Comparison of ENCODE assay signal across 11 mouse cellular contexts in genomic region chr4:124317042-124317441, GRCm38 (mm10).
DNase-seq lines count a peak whose midpoint lies in the region; ATAC-seq lines count a peak whose summit lies in the region.
"Had no signal": no experiment of that assay in that cellular context is flagged by ENCODE, and none has a peak within 500 bp of the region (broad histone marks: within the 10 kb centered on the region; RNA-seq: fewer than 3 reads in every experiment).

No protein-coding gene starts in this region.

- H3K36me3 ChIP-seq in forebrain, embryonic 11.5 days (ENCODE audit: control insufficient read depth, insufficient read depth, low read length) = no peaks in the 10 kb centered on the region
- no peaks in the 10 kb centered on the region for H3K36me3 ChIP-seq in forebrain, embryonic 13.5 days (ENCODE audit: poor library complexity, severe bottlenecking)
- no peaks in the 10 kb centered on the region for H3K36me3 ChIP-seq in hindbrain, embryonic 12.5 days
- H3K36me3 ChIP-seq: neural tube, embryonic 13.5 days had no signal

- H3K4me3 ChIP-seq in forebrain, embryonic 11.5 days (ENCODE audit: low read depth, low read length) = no peak overlapping the region
- H3K4me3 ChIP-seq in forebrain, embryonic 13.5 days = no peak overlapping the region
- H3K4me3 ChIP-seq in hindbrain, embryonic 12.5 days = no peak overlapping the region
- H3K4me3 ChIP-seq: neural tube, embryonic 13.5 days had no signal

- no peaks in the 10 kb centered on the region for H3K27me3 ChIP-seq in forebrain, embryonic 11.5 days (ENCODE audit: control insufficient read depth, insufficient read depth, low read length)
- H3K27me3 ChIP-seq in forebrain, embryonic 13.5 days = peaks cover 18% of the 10 kb centered on the region
- peaks cover 8% of the 10 kb centered on the region; the same call in 1 of the 2 replicates for H3K27me3 ChIP-seq in hindbrain, embryonic 12.5 days

- no peak overlapping the region for H3K27ac ChIP-seq in forebrain, embryonic 11.5 days (ENCODE audit: low read depth, low read length)
- no peak overlapping the region for H3K27ac ChIP-seq in forebrain, embryonic 13.5 days
- H3K27ac ChIP-seq in hindbrain, embryonic 12.5 days = no peak overlapping the region
- H3K27ac ChIP-seq: neural tube, embryonic 13.5 days had no signal

- intact Hi-C loops in left cerebral cortex, postnatal 14 days (cut with DNase I) = no loop called here

- no peaks in the 10 kb centered on the region for H3K9me3 ChIP-seq in forebrain, embryonic 11.5 days (ENCODE audit: control insufficient read depth, low read length)
- H3K9me3 ChIP-seq in forebrain, embryonic 13.5 days (replicated peaks) = no peaks in the 10 kb centered on the region; the same call in 1 of the 2 replicates
- 0 out of 2 replicates have a peak, but pooled peaks cover 3% of the 10 kb centered on the region for H3K9me3 ChIP-seq in hindbrain, embryonic 12.5 days (replicated peaks)

- H3K9ac ChIP-seq in forebrain, embryonic 11.5 days (ENCODE audit: low read length) = no peak overlapping the region
- H3K9ac ChIP-seq in forebrain, embryonic 13.5 days = no peak overlapping the region
- no peak overlapping the region for H3K9ac ChIP-seq in hindbrain, embryonic 12.5 days
- H3K9ac ChIP-seq: neural tube, embryonic 13.5 days had no signal

- ATAC-seq in forebrain, embryonic 11.5 days (replicated peaks; ENCODE audit: low FRiP score) = no peak
- no peak for ATAC-seq in forebrain, embryonic 13.5 days
- ATAC-seq in hindbrain, embryonic 12.5 days (ENCODE audit: low FRiP score) = no peak
- ATAC-seq in granulocyte monocyte progenitor cell, adult 5-6 weeks (replicated peaks; ENCODE audit: poor library complexity, severe bottlenecking) = no peak

- no peaks in the 10 kb centered on the region for H3K4me1 ChIP-seq in forebrain, embryonic 11.5 days (replicated peaks; ENCODE audit: control insufficient read depth, insufficient read depth, low read length)
- H3K4me1 ChIP-seq in forebrain, embryonic 13.5 days = 0 out of 2 replicates have a peak, but pooled peaks cover 4% of the 10 kb centered on the region
- H3K4me1 ChIP-seq in hindbrain, embryonic 12.5 days = no peaks in the 10 kb centered on the region
- H3K4me1 ChIP-seq: neural tube, embryonic 13.5 days had no signal

- no peak overlapping the region for H3K4me2 ChIP-seq in forebrain, embryonic 11.5 days (ENCODE audit: low read depth, low read length, severe bottlenecking)
- no peak overlapping the region for H3K4me2 ChIP-seq in forebrain, embryonic 13.5 days
- H3K4me2 ChIP-seq in hindbrain, embryonic 12.5 days (replicated peaks) = no peak overlapping the region
- H3K4me2 ChIP-seq: neural tube, embryonic 13.5 days had no signal

- DNase-seq in forebrain, embryonic 11.5 days (ENCODE audit: low spot score) = peak; percentile 67
- peak; percentile 7 for DNase-seq in urinary bladder, postnatal 14 days (ENCODE audit: low spot score)
- no peak for DNase-seq in urinary bladder, adult 2 months (ENCODE audit: low spot score)
- DNase-seq in kidney, postnatal 14 days = peak; percentile 65
- no peak for DNase-seq in left cerebral cortex, postnatal 14 days (ENCODE audit: low spot score in 2 of 2)
- DNase-seq: cerebellum, postnatal 36 days; lung, postnatal 36 days had no signal

- WGBS in forebrain, embryonic 11.5 days = 33% methylated on average over 4 of the region's 4 CpGs
- WGBS in forebrain, embryonic 13.5 days = 42% methylated on average over 4 of the region's 4 CpGs
- WGBS in hindbrain, embryonic 12.5 days = 29% methylated on average over 4 of the region's 4 CpGs

Comparison
In these comparisons a context has a peak if more than half of its experiments do, and no peak if none do; other contexts are left out.
1. DNase-seq: peak in forebrain, embryonic 11.5 days (single experiment), urinary bladder, postnatal 14 days (single experiment) and kidney, postnatal 14 days (single experiment); none in urinary bladder, adult 2 months (single experiment) and left cerebral cortex, postnatal 14 days (0 of 2).